Mouse (Mus musculus): Measurements from ENCODE around the gene Nans. TPM values are rescaled to one million over a fixed set of nuclear protein-coding genes. Genes with fewer than 3 reads are reported as not detected.
A peak's percentile ranks its signal among the peaks of the same experiment; 100 is the strongest.

Gene Nans
- polyA plus RNA-seq, 1 experiment from 2014 or later, result 94.4 TPM

- no peaks in the 10 kb centered on the region for H3K27me3 ChIP-seq
- no peak for ATAC-seq (ENCODE audit: insufficient number of reproducible peaks, low FRiP score, low TSS enrichment, low read depth)
- no peaks in the 10 kb centered on the region for H3K36me3 ChIP-seq
- H3K4me1 ChIP-seq, result no peaks in the 10 kb centered on the region
- no peak overlapping the region for H3K27ac ChIP-seq
- H3K4me2 ChIP-seq, result no peak overlapping the region
- 69% methylated on average over 2 of the region's 2 CpGs for WGBS
- H3K9me3 ChIP-seq, result no peaks in the 10 kb centered on the region
- H3K9ac ChIP-seq, result no peak overlapping the region
- no peak overlapping the region for H3K4me3 ChIP-seq
Measured at GRCm38 (mm10) chr4:46520491-46520890, 31.4 kb downstream of the Nans start.

- no peaks in the 10 kb centered on the region for H3K36me3 ChIP-seq
- H3K4me1 ChIP-seq, result no peaks in the 10 kb centered on the region
- H3K4me2 ChIP-seq, result no peak overlapping the region
- no peaks in the 10 kb centered on the region for H3K27me3 ChIP-seq
- H3K4me3 ChIP-seq, result no peak overlapping the region
- H3K9ac ChIP-seq, result no peak overlapping the region
- no peaks in the 10 kb centered on the region for H3K9me3 ChIP-seq
- H3K27ac ChIP-seq, result no peak overlapping the region
- WGBS, result 75% methylated on average over 10 of the region's 10 CpGs
- ATAC-seq (ENCODE audit: insufficient number of reproducible peaks, low FRiP score, low TSS enrichment, low read depth), result no peak
Measured at GRCm38 (mm10) chr4:46521457-46521856, 32.4 kb downstream of the Nans start.

- H3K27me3 ChIP-seq, result no peaks in the 10 kb centered on the region
- peak; percentile 43; the same call in 1 of the 2 replicates for ATAC-seq (ENCODE audit: insufficient number of reproducible peaks, low FRiP score, low TSS enrichment, low read depth)
- H3K27ac ChIP-seq, result no peak overlapping the region
- WGBS, result 75% methylated on average over 4 of the region's 4 CpGs
- H3K9me3 ChIP-seq, result no peaks in the 10 kb centered on the region
- H3K4me2 ChIP-seq, result no peak overlapping the region
- no peak overlapping the region for H3K4me3 ChIP-seq
- no peak overlapping the region for H3K9ac ChIP-seq
- peaks cover 5% of the 10 kb centered on the region for H3K4me1 ChIP-seq
- no peaks in the 10 kb centered on the region for H3K36me3 ChIP-seq
Measured at GRCm38 (mm10) chr4:46523324-46523723, 34.3 kb downstream of the Nans start.

- 82% methylated on average over 3 of the region's 3 CpGs for WGBS
- Histone ChIP-seq H3K27ac (no peak overlapping the region), H3K9ac (no peak overlapping the region), H3K4me3 (no peak overlapping the region), H3K4me1 (peaks cover 5% of the 10 kb centered on the region), H3K36me3 (no peaks in the 10 kb centered on the region), H3K27me3 (no peaks in the 10 kb centered on the region), H3K9me3 (no peaks in the 10 kb centered on the region), H3K4me2 (no peak overlapping the region)
- ATAC-seq (ENCODE audit: insufficient number of reproducible peaks, low FRiP score, low TSS enrichment, low read depth), result no peak
Measured at GRCm38 (mm10) chr4:46526226-46526625, 37.2 kb downstream of the Nans start.

GRCm38 (mm10) chr4:46526798-46527557, 37.9 kb downstream of the Nans start:
- no peak for ATAC-seq (ENCODE audit: insufficient number of reproducible peaks, low FRiP score, low TSS enrichment, low read depth)
- Histone ChIP-seq H3K9me3 (no peaks in the 10 kb centered on the region), H3K4me1 (peaks cover 5% of the 10 kb centered on the region), H3K27me3 (no peaks in the 10 kb centered on the region), H3K4me3 (peak overlapping the region; percentile 23), H3K9ac (no peak overlapping the region), H3K36me3 (no peaks in the 10 kb centered on the region), H3K27ac (no peak overlapping the region), H3K4me2 (peak overlapping the region; percentile 47)
- WGBS, result 38% methylated on average over 17 of the region's 17 CpGs

- 4% methylated on average over 6 of the region's 7 CpGs for WGBS
- no peak for ATAC-seq (ENCODE audit: insufficient number of reproducible peaks, low FRiP score, low TSS enrichment, low read depth)
- Histone ChIP-seq H3K36me3 (no peaks in the 10 kb centered on the region), H3K4me2 (peak overlapping the region; percentile 47), H3K27ac (no peak overlapping the region), H3K27me3 (no peaks in the 10 kb centered on the region), H3K9ac (no peak overlapping the region), H3K4me3 (peak overlapping the region; percentile 23), H3K9me3 (no peaks in the 10 kb centered on the region), H3K4me1 (peaks cover 5% of the 10 kb centered on the region)
Measured at GRCm38 (mm10) chr4:46527558-46527926, 38.5 kb downstream of the Nans start.

- H3K4me2 ChIP-seq, result no peak overlapping the region
- H3K9me3 ChIP-seq, result no peaks in the 10 kb centered on the region
- no peak for ATAC-seq (ENCODE audit: insufficient number of reproducible peaks, low FRiP score, low TSS enrichment, low read depth)
- H3K4me1 ChIP-seq, result peaks cover 15% of the 10 kb centered on the region
- peaks cover 13% of the 10 kb centered on the region for H3K27me3 ChIP-seq
- H3K27ac ChIP-seq, result no peak overlapping the region
- H3K4me3 ChIP-seq, result no peak overlapping the region
- no peak overlapping the region for H3K9ac ChIP-seq
- no peaks in the 10 kb centered on the region for H3K36me3 ChIP-seq
- 42% methylated on average over 7 of the region's 7 CpGs for WGBS
Measured at GRCm38 (mm10) chr4:46529722-46530121, 40.7 kb downstream of the Nans start.

- 77% methylated on average over 2 of the region's 2 CpGs for WGBS
Measured at GRCm38 (mm10) chr4:46532511-46532910, 43.5 kb downstream of the Nans start.

GRCm38 (mm10) chr4:46532926-46533325, 43.9 kb downstream of the Nans start:
- Histone ChIP-seq H3K4me1 (peaks cover 17% of the 10 kb centered on the region), H3K4me2 (no peak overlapping the region), H3K27me3 (peaks cover 38% of the 10 kb centered on the region), H3K4me3 (no peak overlapping the region), H3K9ac (no peak overlapping the region), H3K9me3 (no peaks in the 10 kb centered on the region), H3K27ac (no peak overlapping the region), H3K36me3 (no peaks in the 10 kb centered on the region)
- ATAC-seq (ENCODE audit: insufficient number of reproducible peaks, low FRiP score, low TSS enrichment, low read depth), result no peak
- 63% methylated on average over 7 of the region's 7 CpGs for WGBS

More at GRCm38 (mm10) chr4:46532511-46532910, 43.5 kb downstream of the Nans start:
- ATAC-seq (ENCODE audit: insufficient number of reproducible peaks, low FRiP score, low TSS enrichment, low read depth), result no peak
- H3K9me3 ChIP-seq, result no peaks in the 10 kb centered on the region
- no peak overlapping the region for H3K9ac ChIP-seq
- no peak overlapping the region for H3K4me3 ChIP-seq
- H3K4me1 ChIP-seq, result peaks cover 18% of the 10 kb centered on the region
- H3K27ac ChIP-seq, result no peak overlapping the region
- H3K4me2 ChIP-seq, result no peak overlapping the region
- no peaks in the 10 kb centered on the region for H3K36me3 ChIP-seq
- peaks cover 34% of the 10 kb centered on the region for H3K27me3 ChIP-seq

- Histone ChIP-seq H3K4me3 (peak overlapping the region; percentile 25), H3K36me3 (no peaks in the 10 kb centered on the region), H3K4me2 (peak overlapping the region; percentile 42), H3K9ac (no peak overlapping the region), H3K4me1 (peaks cover 19% of the 10 kb centered on the region), H3K27me3 (peaks cover 41% of the 10 kb centered on the region), H3K27ac (no peak overlapping the region), H3K9me3 (no peaks in the 10 kb centered on the region)
- ATAC-seq (ENCODE audit: insufficient number of reproducible peaks, low FRiP score, low TSS enrichment, low read depth), result no peak
- WGBS, result 9% methylated on average over 29 of the region's 29 CpGs
Measured at GRCm38 (mm10) chr4:46533934-46534720, 45.1 kb downstream of the Nans start.

- WGBS, result 8% methylated on average over 16 of the region's 16 CpGs
- Histone ChIP-seq H3K27me3 (peaks cover 41% of the 10 kb centered on the region), H3K9ac (no peak overlapping the region), H3K36me3 (no peaks in the 10 kb centered on the region), H3K27ac (no peak overlapping the region), H3K4me1 (peaks cover 20% of the 10 kb centered on the region), H3K4me2 (peak overlapping the region; percentile 85), H3K4me3 (peak overlapping the region; percentile 51), H3K9me3 (no peaks in the 10 kb centered on the region)
- no peak for ATAC-seq (ENCODE audit: insufficient number of reproducible peaks, low FRiP score, low TSS enrichment, low read depth)
Measured at GRCm38 (mm10) chr4:46535094-46535830, 46.2 kb downstream of the Nans start.

Measured in limb, embryonic 15.5 days (tissue).